Mouse (Mus musculus) small intestine, adult 2 months (tissue): ENCODE measurements around the gene Zdhhc17. TPM values are rescaled to one million over a fixed set of nuclear protein-coding genes. Genes with fewer than 3 reads are reported as not detected.

ENCODE experiments used
- H3K27ac ChIP-seq: fragments of 200-500 bp; 2 replicates; pipeline ENCODE4 v1.5.1; 2012; ENCODE audit warnings: low read depth, low read length, control low read depth, inconsistent platforms; ENCODE audit not compliant: insufficient read depth
- H3K27me3 ChIP-seq: fragments of 200-500 bp; 2 replicates; pipeline ENCODE4 v1.6.1; 2012; ENCODE audit warnings: mild to moderate bottlenecking, moderate library complexity, low read length, inconsistent platforms; ENCODE audit not compliant: control insufficient read depth, insufficient read depth
- H3K36me3 ChIP-seq: fragments of 200-500 bp; 2 replicates; pipeline ENCODE4 v1.6.1; 2012; ENCODE audit warnings: mild to moderate bottlenecking, low read length, control low read depth, inconsistent platforms; ENCODE audit not compliant: control insufficient read depth, insufficient read depth
- H3K4me1 ChIP-seq: fragments of 200-500 bp; 2 replicates; pipeline ENCODE4 v1.6.1; 2012; ENCODE audit warnings: low read length, inconsistent platforms, mixed read lengths; ENCODE audit not compliant: control insufficient read depth, insufficient read depth, insufficient read length
- H3K4me3 ChIP-seq: fragments of 200-500 bp; 2 replicates; pipeline ENCODE4 v1.5.1; 2012; ENCODE audit warnings: low read depth, mild to moderate bottlenecking, control low read depth, inconsistent platforms, low read length, moderate library complexity
- CTCF ChIP-seq: fragments of 200-500 bp; IDR thresholded peaks from 2 replicates; pipeline ENCODE4 v1.5.1; 2012; ENCODE audit warnings: low read depth, mild to moderate bottlenecking, control low read depth, inconsistent platforms, low read length, moderate library complexity, mixed read lengths; ENCODE audit not compliant: insufficient replicate concordance, insufficient read length; ENCODE audit errors: extremely low read depth
- POLR2A ChIP-seq: fragments of 200-500 bp; IDR thresholded peaks from 2 replicates; pipeline ENCODE4 v1.6.1; 2012; ENCODE audit warnings: low read depth, mild to moderate bottlenecking, control low read depth, inconsistent platforms, low read length, moderate library complexity
- WGBS: fragments of 180-500 bp; shearing (Covaris S2); methylation state at CpG from one replicate; pipeline ENCODE4 v1.1.7; 2018; 5-methylcytosine and 5-hydroxymethylcytosine counted together
- polyA plus RNA-seq: library from polyadenylated mRNA; depleted of rRNA; stranded (reverse); fragments of >200 nt; gene quantifications from 2 replicates; pipeline ENCODE4 v1.2.3, GENCODE M21; 2012

Gene Zdhhc17
- polyA plus RNA-seq, 1 experiment, result 4.7 TPM

- no peaks in the 10 kb centered on the region for H3K4me1 ChIP-seq
- H3K36me3 ChIP-seq, result peaks cover 26% of the 10 kb centered on the region
- H3K27me3 ChIP-seq, result no peaks in the 10 kb centered on the region
- H3K4me3 ChIP-seq, result no peak overlapping the region
- no peak overlapping the region for H3K27ac ChIP-seq
- 89% methylated on average over 6 of the region's 6 CpGs for WGBS
- no peak for TF ChIP-seq CTCF
- TF ChIP-seq POLR2A, result no peak
These were observed 49.1 kb downstream of the Zdhhc17 start for GRCm38 (mm10) chr10:110960841-110961240.

- TF ChIP-seq CTCF (no peak), POLR2A (no peak)
- H3K36me3 ChIP-seq, result peaks cover 32% of the 10 kb centered on the region
These were observed 50.2 kb downstream of the Zdhhc17 start for GRCm38 (mm10) chr10:110959781-110960180.

GRCm38 (mm10) chr10:110958879-110959278 is 51.1 kb downstream of the Zdhhc17 start:
- H3K4me3 ChIP-seq, result no peak overlapping the region
- H3K4me1 ChIP-seq, result no peaks in the 10 kb centered on the region
- TF ChIP-seq POLR2A, result no peak
- no peak for TF ChIP-seq CTCF
- no peaks in the 10 kb centered on the region for H3K27me3 ChIP-seq
- H3K27ac ChIP-seq, result no peak overlapping the region
- 93% methylated on average over 6 of the region's 6 CpGs for WGBS
- H3K36me3 ChIP-seq, result peaks cover 33% of the 10 kb centered on the region

More at GRCm38 (mm10) chr10:110959781-110960180, 50.2 kb downstream of the Zdhhc17 start:
- Histone ChIP-seq H3K4me1 (no peaks in the 10 kb centered on the region), H3K27me3 (no peaks in the 10 kb centered on the region), H3K27ac (no peak overlapping the region), H3K4me3 (no peak overlapping the region)
- WGBS, result 92% methylated on average over 8 of the region's 8 CpGs

GRCm38 (mm10) chr10:110952937-110953451 is 56.9 kb downstream of the Zdhhc17 start:
- 36% methylated on average over 9 of the region's 9 CpGs for WGBS
- no peak for TF ChIP-seq CTCF
- TF ChIP-seq POLR2A, result no peak

GRCm38 (mm10) chr10:110952271-110952670 is 57.7 kb downstream of the Zdhhc17 start:
- Histone ChIP-seq H3K27me3 (no peaks in the 10 kb centered on the region), H3K4me3 (no peak overlapping the region), H3K27ac (no peak overlapping the region), H3K4me1 (no peaks in the 10 kb centered on the region), H3K36me3 (peaks cover 32% of the 10 kb centered on the region)
- TF ChIP-seq CTCF (no peak), POLR2A (no peak)
- 85% methylated on average over 8 of the region's 8 CpGs for WGBS

More at GRCm38 (mm10) chr10:110952937-110953451, 56.9 kb downstream of the Zdhhc17 start:
- Histone ChIP-seq H3K36me3 (peaks cover 28% of the 10 kb centered on the region), H3K27ac (no peak overlapping the region), H3K4me1 (no peaks in the 10 kb centered on the region), H3K27me3 (no peaks in the 10 kb centered on the region), H3K4me3 (no peak overlapping the region)

- Histone ChIP-seq H3K36me3 (peaks cover 35% of the 10 kb centered on the region), H3K4me3 (no peak overlapping the region), H3K27ac (no peak overlapping the region), H3K4me1 (no peaks in the 10 kb centered on the region), H3K27me3 (no peaks in the 10 kb centered on the region)
- no peak for TF ChIP-seq CTCF
- no peak for TF ChIP-seq POLR2A
- 65% methylated on average over 4 of the region's 4 CpGs for WGBS
These were observed 58.2 kb downstream of the Zdhhc17 start for GRCm38 (mm10) chr10:110951748-110952147.

- no peaks in the 10 kb centered on the region for H3K27me3 ChIP-seq
- H3K4me3 ChIP-seq, result no peak overlapping the region
- peaks cover 32% of the 10 kb centered on the region for H3K36me3 ChIP-seq
- TF ChIP-seq POLR2A, result no peak
- no peak for TF ChIP-seq CTCF
- no peaks in the 10 kb centered on the region for H3K4me1 ChIP-seq
- WGBS, result 94% methylated on average over 1 of the region's 1 CpGs
- no peak overlapping the region for H3K27ac ChIP-seq
These were observed 58.8 kb downstream of the Zdhhc17 start for GRCm38 (mm10) chr10:110951112-110951511.

GRCm38 (mm10) chr10:110947574-110947973 is 62.4 kb downstream of the Zdhhc17 start:
- Histone ChIP-seq H3K4me3 (no peak overlapping the region), H3K4me1 (no peaks in the 10 kb centered on the region), H3K27ac (no peak overlapping the region), H3K27me3 (no peaks in the 10 kb centered on the region), H3K36me3 (peaks cover 34% of the 10 kb centered on the region)
- TF ChIP-seq POLR2A (no peak), CTCF (no peak)
- 80% methylated on average over 4 of the region's 4 CpGs for WGBS
